Mouse (Mus musculus): Measurements from ENCODE around the gene Mgrn1.

DNA sequence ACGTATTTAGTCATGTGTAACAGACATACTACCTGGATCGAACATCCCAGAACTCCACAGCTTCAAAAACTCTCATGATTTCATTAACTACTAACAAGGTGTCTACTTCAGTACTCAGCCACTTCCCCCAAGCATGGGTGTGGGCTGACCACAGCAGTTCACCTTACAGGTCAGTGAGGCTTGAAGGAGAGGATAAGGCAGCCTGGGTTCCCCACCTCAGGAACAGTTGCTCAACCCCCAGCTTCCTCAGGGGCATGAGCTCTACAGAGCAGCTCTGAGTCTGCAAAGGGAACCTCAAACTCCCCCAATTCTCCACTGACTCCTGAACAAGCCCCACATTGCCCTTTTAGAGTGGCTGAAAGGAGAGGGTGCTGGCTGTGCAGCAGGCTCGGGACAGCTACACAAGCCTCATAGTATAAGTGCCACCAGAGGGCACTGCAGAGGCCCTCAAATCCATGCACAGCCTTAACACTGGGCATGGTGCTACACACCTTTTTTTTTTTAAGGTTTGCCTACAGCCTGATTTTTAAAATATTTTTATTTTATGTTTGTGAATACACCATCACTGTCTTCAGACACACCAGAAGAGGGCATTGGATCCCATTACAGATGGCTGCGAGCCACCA is 93.8 kb downstream of the Mgrn1 start:
- TF ChIP-seq GATA1 (IDR thresholded peaks at IDR 0.05; ENCODE audit: low read length) = no peak
- no peak for TF ChIP-seq TAL1 (IDR thresholded peaks at IDR 0.05; ENCODE audit: low read length)

Data from erythroblast, embryonic 14.5 days (primary cell).